Mouse (Mus musculus) midbrain, embryonic 13.5 days (tissue): ENCODE data around the gene Pik3cg. TPM values are rescaled to one million over a fixed set of nuclear protein-coding genes. Genes with fewer than 3 reads are reported as not detected.
A peak's percentile ranks its signal among the peaks of the same experiment; 100 is the strongest.

Source experiments
- ATAC-seq: fragments of 200-750 bp; cut with Nextera tagmentation; 2 replicates; pipeline ENCODE4 v1.8.0; 2017; ENCODE audit warnings: mild to moderate bottlenecking, moderate TSS enrichment, moderate library complexity
- H3K27ac ChIP-seq: fragments of 300-500 bp; sonication (generic); 2 replicates; pipeline ENCODE4 v1.5.1; 2015; ENCODE audit warnings: inconsistent platforms, mild to moderate bottlenecking, moderate library complexity
- H3K27me3 ChIP-seq: fragments of 300-500 bp; sonication (generic); 2 replicates; pipeline ENCODE4 v1.6.1; 2015; ENCODE audit warnings: mild to moderate bottlenecking, inconsistent platforms
- H3K36me3 ChIP-seq: fragments of 300-500 bp; sonication (generic); 2 replicates; pipeline ENCODE4 v1.6.1; 2015; ENCODE audit warnings: mild to moderate bottlenecking, inconsistent platforms
- H3K4me1 ChIP-seq: fragments of 300-500 bp; sonication (generic); replicated peaks from 2 replicates; pipeline ENCODE4 v1.6.1; 2015; ENCODE audit warnings: inconsistent platforms
- H3K4me2 ChIP-seq: fragments of 300-500 bp; sonication (generic); replicated peaks from 2 replicates; pipeline ENCODE4 v1.6.1; 2015; ENCODE audit warnings: moderate library complexity, mild to moderate bottlenecking, inconsistent platforms
- H3K4me3 ChIP-seq: fragments of 300-500 bp; sonication (generic); replicated peaks from 2 replicates; pipeline ENCODE4 v1.5.1; 2015; ENCODE audit warnings: mild to moderate bottlenecking, inconsistent platforms
- H3K9ac ChIP-seq: fragments of 300-500 bp; sonication (generic); replicated peaks from 2 replicates; pipeline ENCODE4 v1.6.1; 2015; ENCODE audit warnings: mild to moderate bottlenecking, inconsistent platforms
- H3K9me3 ChIP-seq: fragments of 300-500 bp; sonication (generic); 2 replicates; pipeline ENCODE4 v1.6.1; 2016; ENCODE audit warnings: mild to moderate bottlenecking, inconsistent platforms
- WGBS: fragments of 180-500 bp; shearing (Covaris S2); methylation state at CpG from one replicate; pipeline ENCODE4 v1.1.7; 2015; 5-methylcytosine and 5-hydroxymethylcytosine counted together
- polyA plus RNA-seq: library from polyadenylated mRNA; unstranded; fragments of >200 nt; fragmentation: Nextera tagmentation; extraction: Ambion mirVana; gene quantifications from 2 replicates; pipeline ENCODE4 v1.2.1, GENCODE M21; 2015

Gene Pik3cg
- polyA plus RNA-seq, 1 experiment from 2014 or later, result 1.3 TPM

DNA sequence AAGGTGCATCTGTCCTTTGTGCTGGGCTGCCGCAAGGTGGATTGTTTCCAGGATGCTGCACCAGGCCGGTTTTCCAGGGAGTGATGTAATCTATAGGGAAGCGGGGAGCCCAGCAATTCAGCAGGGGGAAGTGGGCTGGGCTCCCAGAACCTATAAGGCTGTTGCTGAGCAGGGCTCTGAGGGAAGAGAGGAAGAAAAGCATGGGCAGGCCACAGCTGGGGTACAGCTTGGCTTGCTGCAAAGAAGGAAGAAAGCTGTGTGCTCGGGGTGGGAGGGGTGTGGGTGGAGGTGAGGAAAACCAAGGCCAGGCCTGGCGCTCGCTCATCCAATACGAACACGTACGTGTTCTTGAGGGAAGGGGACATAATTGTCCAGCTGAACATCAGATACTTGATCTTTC lies 70.1 kb downstream of the Pik3cg start:
- H3K36me3 ChIP-seq, result no peaks in the 10 kb centered on the region
- no peak overlapping the region for H3K27ac ChIP-seq
- H3K4me2 ChIP-seq, result no peak overlapping the region
- no peak overlapping the region for H3K4me3 ChIP-seq
- peaks cover 8% of the 10 kb centered on the region for H3K4me1 ChIP-seq
- WGBS, result 72% methylated on average over 9 of the region's 9 CpGs
- no peak overlapping the region for H3K9ac ChIP-seq
- no peaks in the 10 kb centered on the region for H3K9me3 ChIP-seq
- peak; percentile 41 for ATAC-seq
- H3K27me3 ChIP-seq, result no peaks in the 10 kb centered on the region

- no peaks in the 10 kb centered on the region for H3K9me3 ChIP-seq
- WGBS, result 87% methylated on average over 2 of the region's 2 CpGs
- H3K9ac ChIP-seq, result no peak overlapping the region
- H3K36me3 ChIP-seq, result no peaks in the 10 kb centered on the region
- H3K4me1 ChIP-seq, result peaks cover 16% of the 10 kb centered on the region
- no peak overlapping the region for H3K4me2 ChIP-seq
- H3K27ac ChIP-seq, result no peak overlapping the region
- no peak overlapping the region for H3K4me3 ChIP-seq
- ATAC-seq, result no peak
- H3K27me3 ChIP-seq, result no peaks in the 10 kb centered on the region
Observed at GRCm38 (mm10) chr12:32137542-32137941, 70.9 kb downstream of the Pik3cg start.

GRCm38 (mm10) chr12:32127599-32128507 lies 80.6 kb downstream of the Pik3cg start:
- Histone ChIP-seq H3K27me3 (no peaks in the 10 kb centered on the region), H3K27ac (peak overlapping the region; percentile 40; the same call in 1 of the 2 replicates), H3K36me3 (no peaks in the 10 kb centered on the region), H3K4me3 (no peak overlapping the region), H3K4me2 (peak overlapping the region; percentile 31), H3K9ac (no peak overlapping the region), H3K4me1 (peaks cover 16% of the 10 kb centered on the region), H3K9me3 (no peaks in the 10 kb centered on the region)
- 24% methylated on average over 14 of the region's 14 CpGs for WGBS
- ATAC-seq, result 0 out of 2 replicates have a peak, but pooled peaks have one; percentile 34

DNA sequence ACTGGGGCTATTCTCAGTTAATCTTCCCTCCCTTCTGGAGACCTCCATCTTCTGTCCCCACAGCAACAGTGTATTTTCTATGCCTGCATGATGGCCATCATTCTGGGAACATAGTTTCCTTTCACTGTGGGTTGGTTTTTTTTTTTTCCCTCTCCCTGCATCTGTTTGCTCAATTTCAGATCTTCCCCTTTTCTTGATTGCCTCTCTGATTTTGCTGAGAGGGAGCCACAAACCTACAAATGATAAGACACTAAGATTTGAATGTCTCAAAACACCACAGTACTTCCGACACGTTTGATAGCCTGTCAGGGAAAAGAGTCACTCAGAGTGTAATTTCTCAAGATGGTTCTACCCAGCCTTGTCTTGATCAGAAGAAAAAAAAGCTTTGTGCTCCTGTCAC lies 81.3 kb downstream of the Pik3cg start:
- Histone ChIP-seq H3K4me2 (no peak overlapping the region), H3K9me3 (no peaks in the 10 kb centered on the region), H3K36me3 (no peaks in the 10 kb centered on the region), H3K4me3 (no peak overlapping the region), H3K9ac (no peak overlapping the region), H3K27ac (no peak overlapping the region), H3K4me1 (peaks cover 9% of the 10 kb centered on the region), H3K27me3 (no peaks in the 10 kb centered on the region)
- WGBS, result 83% methylated on average over 2 of the region's 2 CpGs
- no peak for ATAC-seq

GRCm38 (mm10) chr12:32124456-32124855 lies 84.0 kb downstream of the Pik3cg start:
- Histone ChIP-seq H3K4me1 (peaks cover 7% of the 10 kb centered on the region; the same call in 1 of the 2 replicates), H3K9ac (no peak overlapping the region), H3K9me3 (no peaks in the 10 kb centered on the region), H3K27me3 (no peaks in the 10 kb centered on the region), H3K36me3 (no peaks in the 10 kb centered on the region), H3K4me3 (no peak overlapping the region), H3K4me2 (no peak overlapping the region), H3K27ac (no peak overlapping the region)
- ATAC-seq, result no peak
- 92% methylated on average over 2 of the region's 2 CpGs for WGBS

- Histone ChIP-seq H3K36me3 (no peaks in the 10 kb centered on the region), H3K9me3 (no peaks in the 10 kb centered on the region), H3K27me3 (no peaks in the 10 kb centered on the region), H3K27ac (no peak overlapping the region), H3K4me3 (no peak overlapping the region), H3K9ac (no peak overlapping the region), H3K4me2 (no peak overlapping the region), H3K4me1 (peaks cover 7% of the 10 kb centered on the region; the same call in 1 of the 2 replicates)
- no peak for ATAC-seq
- 83% methylated on average over 8 of the region's 8 CpGs for WGBS
Observed at GRCm38 (mm10) chr12:32124030-32124429, 84.4 kb downstream of the Pik3cg start.

DNA sequence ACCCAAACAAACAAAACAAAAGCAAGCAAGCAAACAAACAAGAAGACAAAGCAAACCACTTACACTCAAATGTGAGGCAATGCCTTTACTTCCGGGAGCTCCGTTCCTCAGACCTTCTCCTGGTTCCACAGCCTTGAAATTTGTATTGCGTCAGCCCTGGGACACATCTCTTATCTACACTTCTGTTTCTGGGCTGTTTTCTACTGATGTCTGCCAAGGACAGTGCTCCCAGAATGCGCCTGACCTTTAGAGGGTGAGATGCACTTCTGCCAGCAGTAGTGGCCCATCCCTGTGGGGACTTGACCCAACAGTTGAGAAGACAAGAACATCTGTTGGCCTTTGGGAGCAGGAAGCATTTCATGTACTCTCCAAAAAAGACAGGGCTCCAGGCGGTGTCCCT lies 84.9 kb downstream of the Pik3cg start:
- Histone ChIP-seq H3K27me3 (no peaks in the 10 kb centered on the region), H3K4me2 (no peak overlapping the region), H3K4me3 (no peak overlapping the region), H3K9ac (no peak overlapping the region), H3K9me3 (no peaks in the 10 kb centered on the region), H3K27ac (no peak overlapping the region), H3K4me1 (peaks cover 7% of the 10 kb centered on the region; the same call in 1 of the 2 replicates), H3K36me3 (no peaks in the 10 kb centered on the region)
- 92% methylated on average over 5 of the region's 5 CpGs for WGBS
- no peak for ATAC-seq

Other genes with a start within 250 kb of the Pik3cg start
- gene Prkar2b, start 147.4 kb downstream of the Pik3cg start, polyA plus RNA-seq, result 103 and 105 TPM in 2 replicates
- 2.8 and 4.0 TPM in 2 replicates for gene Ccdc71l, start 170.0 kb upstream of the Pik3cg start, polyA plus RNA-seq